Mouse (Mus musculus) testis, adult 10 weeks (tissue): ENCODE results near the gene Gbp10. TPM values are rescaled to one million over a fixed set of nuclear protein-coding genes. Genes with fewer than 3 reads are reported as not detected.

Experiments used
- polyA plus RNA-seq: library from polyadenylated mRNA; stranded (reverse); fragments of 350-450 nt; fragmentation: Illumina TruSeq; extraction: RNeasy Lipid Tissue Mini Kit (QIAGEN cat#74804); gene quantifications from one replicate; pipeline ENCODE4 v1.2.3, GENCODE M21; 2014; ENCODE audit warnings: low read depth, low replicate concordance

Gene Gbp10
- polyA plus RNA-seq = not detected

DNA sequence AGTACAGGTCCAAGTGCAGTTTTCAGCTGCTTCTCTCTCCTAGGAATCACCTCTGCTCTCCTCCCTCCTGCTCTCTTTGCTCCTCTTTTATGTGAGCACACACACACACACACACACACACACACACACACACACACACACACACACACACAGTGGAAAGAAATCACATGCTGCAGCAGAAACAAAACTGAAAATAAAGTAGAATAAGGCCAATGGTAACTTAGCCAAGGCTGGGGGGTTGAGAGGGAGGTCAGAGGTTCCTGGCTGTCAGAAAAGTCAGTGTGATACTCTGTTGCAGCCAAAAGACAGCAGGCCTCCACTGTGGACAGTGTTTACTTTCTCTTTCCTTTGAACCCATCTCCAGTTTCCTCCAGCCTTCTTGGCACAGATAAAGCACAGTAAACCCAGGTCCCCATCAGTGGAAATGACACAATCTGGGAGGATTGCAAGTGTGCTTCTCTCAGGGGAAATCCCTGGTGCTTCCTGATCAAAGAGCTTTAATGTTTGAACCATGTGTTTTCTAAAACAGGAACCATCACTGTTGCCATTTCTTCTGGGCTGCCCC lies at the start of gene Gbp10:
TSS of gene Gbp10 (minus strand) at position 51 of the 565 bp plus-strand sequence.

Other genes starting within 250 kb of the Gbp10 start
- gene Gbp9, start 100.0 kb downstream of the Gbp10 start, polyA plus RNA-seq = 1.3 TPM
- gene Gbp8, start 100.0 kb downstream of the Gbp10 start, polyA plus RNA-seq = 0.87 TPM
- gene Gbp4, start 99.9 kb downstream of the Gbp10 start, polyA plus RNA-seq = 1.1 TPM
- 0.13 TPM for gene Gm43302, start 54.2 kb upstream of the Gbp10 start, polyA plus RNA-seq
- 2.0 TPM for gene Gbp6, start 54.2 kb upstream of the Gbp10 start, polyA plus RNA-seq
- gene Lrrc8b, start 176.2 kb upstream of the Gbp10 start, polyA plus RNA-seq = 185 TPM